Mouse (Mus musculus) left cerebral cortex, postnatal 10 days (tissue): ENCODE data around the gene Fbxo41. TPM values are rescaled to one million over a fixed set of nuclear protein-coding genes. Genes with fewer than 3 reads are reported as not detected.
"Not testable (repeated sequence)": the region's sequence is repeated elsewhere in the genome, so short reads cannot be mapped to it uniquely, and the experiment has no call there.

ENCODE experiments used
- DNase-seq, 2 experiments: peaks; one replicate each; pipeline ENCODE4 v3.0.0; 2021 to 2022; ENCODE audit warnings: low spot score in 2 of 2, mixed read lengths in 1 of 2; ENCODE audit errors: extremely low spot score in 1 of 2
- intact Hi-C: fragments of 180-260 bp; cut with DNase I; formaldehyde crosslinking; loops from one replicate; pipeline ENCODE4 v1.15.1; 2025
- total RNA-seq, 2 experiments: library from RNA; stranded (reverse); gene quantifications; 2 replicates each; pipeline ENCODE4 v1.2.3; 2021

Fbxo41 gene
- total RNA-seq, 2 experiments from 2014 or later = 113 to 114 TPM

DNA sequence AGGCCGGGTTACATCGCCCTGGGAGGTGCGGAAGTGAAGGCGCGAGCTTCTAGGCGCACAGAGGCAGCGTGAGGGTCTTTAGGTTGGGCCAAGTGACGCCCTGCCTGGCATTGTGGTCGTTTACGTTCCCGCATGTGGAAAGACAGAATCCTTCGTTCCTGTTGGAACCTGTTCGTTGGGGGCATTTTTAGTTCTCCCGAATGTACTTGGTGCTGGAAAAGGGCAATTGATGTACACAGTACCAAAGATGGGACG is 50.5 kb downstream of the Fbxo41 start:
- intact Hi-C loops = no loop called here
- no peak for DNase-seq

DNA sequence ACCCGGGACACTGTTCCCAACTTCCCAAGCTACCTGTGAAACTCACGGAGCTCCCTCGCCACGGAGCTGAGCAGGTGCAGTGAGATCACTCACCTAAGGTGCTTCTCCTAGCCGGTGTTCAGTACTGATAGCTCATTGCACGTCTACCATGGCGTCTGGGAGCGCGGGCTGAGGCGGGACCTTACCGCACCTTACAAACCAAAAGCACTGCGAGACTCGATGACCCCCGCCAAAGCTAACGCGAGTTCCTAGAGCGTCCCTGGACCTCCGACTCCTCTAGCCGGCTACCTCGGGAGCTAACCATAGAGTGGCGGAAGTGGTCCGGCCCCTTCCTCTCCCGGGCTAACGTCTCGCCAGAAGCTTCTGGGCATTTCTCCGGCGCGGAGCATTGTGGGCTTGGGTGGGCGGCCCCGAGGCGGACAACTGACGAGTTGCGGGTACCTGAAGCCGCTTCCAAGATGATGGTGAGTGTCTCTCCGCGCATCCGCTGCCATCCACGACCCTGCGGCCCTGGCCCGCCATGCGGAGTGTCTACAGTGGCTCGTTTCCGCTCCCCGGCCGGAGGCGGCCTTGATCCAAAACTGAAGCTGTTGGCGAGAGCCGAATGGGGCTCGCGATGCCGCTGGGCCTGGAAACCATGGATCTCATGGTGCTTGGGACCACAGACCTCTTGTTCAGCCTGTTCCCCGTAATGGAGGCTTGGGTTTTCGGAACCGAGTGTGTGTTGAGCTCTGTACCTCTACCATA is 51.0 kb downstream of the Fbxo41 start, which contains the start of gene Pradc1:
Gene Pradc1 (minus strand): TSS at position 307 of the 747 bp plus-strand sequence.
- peak; percentile 98 for DNase-seq
- intact Hi-C loops = no loop called here

GRCm38 (mm10) chr6:85450697-85451663 is 51.8 kb downstream of the Fbxo41 start, which contains the start of gene Cct7:
Gene Cct7 (plus strand): TSS chr6:85451514.
- peak; percentile 99 to 100 for DNase-seq
- intact Hi-C loops = no loop called here

- intact Hi-C loops, DNase-seq: not testable (repeated sequence)
These were observed 52.7 kb downstream of the Fbxo41 start for GRCm38 (mm10) chr6:85450140-85450539.

GRCm38 (mm10) chr6:85447351-85447750 is 55.4 kb downstream of the Fbxo41 start:
- DNase-seq = no peak
- intact Hi-C loops = no loop called here

DNA sequence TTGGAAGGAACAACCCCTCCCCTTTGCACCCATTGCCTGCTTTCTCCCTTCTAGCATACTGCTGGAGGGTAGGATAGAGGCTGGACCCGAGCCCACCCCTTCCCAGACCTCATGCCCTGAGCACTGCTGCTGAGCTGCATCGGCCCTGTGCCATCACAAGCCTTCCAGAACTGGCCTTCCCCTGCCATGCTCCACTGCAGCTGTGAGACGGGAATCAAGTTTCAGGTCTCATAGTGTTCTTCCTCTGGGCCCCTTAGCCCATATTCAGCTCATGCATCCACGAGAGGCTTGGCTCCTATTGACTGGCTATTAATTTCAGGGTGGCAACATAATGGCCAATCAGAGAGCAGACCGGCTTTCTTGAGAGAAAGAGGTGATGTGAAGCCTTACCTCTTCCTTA is 57.5 kb downstream of the Fbxo41 start:
- DNase-seq = no peak
- intact Hi-C loops = no loop called here

DNA sequence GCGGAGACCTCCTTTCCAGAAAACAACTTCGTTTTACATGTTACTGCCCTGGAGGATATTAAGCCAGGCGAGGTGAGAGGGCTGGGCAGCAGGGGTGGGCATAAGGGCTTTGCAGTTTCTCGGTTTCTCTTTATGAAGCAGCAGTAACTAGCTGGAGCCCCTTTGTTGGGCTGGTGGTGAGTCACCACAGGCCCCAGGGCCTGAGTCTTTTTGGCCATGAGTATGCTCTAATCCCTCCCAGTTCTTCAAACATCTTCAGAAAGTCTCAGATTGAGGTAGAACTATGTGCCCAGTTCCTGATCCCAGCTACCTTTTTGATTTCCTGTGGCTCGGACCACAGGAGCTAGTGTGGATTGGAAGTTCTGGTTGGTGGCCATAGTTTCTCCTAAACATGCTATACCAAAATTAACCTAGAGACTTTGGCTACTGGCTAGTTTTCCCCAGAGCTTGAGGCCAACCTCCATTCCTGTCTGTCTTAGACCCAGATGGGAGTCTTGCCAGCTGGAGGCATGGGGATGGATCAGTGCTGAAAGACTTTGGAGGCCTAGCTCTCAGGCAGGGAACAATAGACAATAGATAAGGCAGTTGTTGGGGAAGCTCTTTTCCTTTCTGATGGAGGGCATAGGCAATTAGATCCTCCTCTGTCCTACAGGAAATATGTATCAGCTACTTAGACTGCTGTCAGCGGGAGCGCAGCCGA is 58.4 kb downstream of the Fbxo41 start:
- no peak for DNase-seq
- intact Hi-C loops = no loop called here

GRCm38 (mm10) chr6:85443488-85444233 is 59.1 kb downstream of the Fbxo41 start:
- DNase-seq = no peak
- intact Hi-C loops = no loop called here

DNA sequence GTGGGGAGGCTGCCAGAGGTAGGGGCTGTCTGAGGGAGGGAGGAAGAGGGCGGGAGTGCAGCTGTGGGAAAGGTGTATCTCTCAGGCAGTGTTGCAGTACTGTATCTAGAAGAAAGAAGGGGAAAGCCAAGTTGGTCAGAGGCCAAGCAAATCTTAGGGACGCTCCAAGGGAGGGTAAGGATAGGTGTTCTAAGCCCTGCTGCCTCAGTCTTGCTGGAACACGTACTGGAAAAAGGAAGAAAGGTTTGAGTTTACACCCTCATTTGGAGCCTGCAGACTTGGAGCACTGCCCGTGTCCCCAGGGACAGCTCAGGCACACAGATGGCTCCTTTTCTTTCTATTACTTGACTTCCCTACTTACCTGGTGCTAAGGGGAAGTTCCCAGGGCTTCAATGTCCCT is 61.7 kb downstream of the Fbxo41 start:
- intact Hi-C loops = no loop called here
- no peak for DNase-seq

DNA sequence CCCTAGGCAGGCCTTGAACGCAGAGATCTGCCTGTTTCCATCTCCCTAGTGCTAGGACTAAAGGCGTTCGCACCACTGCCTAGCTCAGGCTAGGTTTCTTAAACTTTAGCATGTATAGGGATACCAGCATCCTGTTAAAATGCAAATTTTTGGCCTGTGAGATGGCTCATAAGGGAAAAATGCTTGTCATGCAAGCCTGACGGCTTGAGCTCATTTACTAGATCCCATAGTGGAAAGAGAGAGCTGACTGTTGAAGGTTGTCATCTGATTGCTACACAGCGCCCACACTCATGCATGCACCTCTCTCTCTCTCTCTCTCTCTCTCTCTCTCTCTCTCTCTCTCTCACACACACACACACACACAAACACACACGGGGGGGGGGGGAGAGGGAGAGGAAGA is 66.2 kb downstream of the Fbxo41 start:
- intact Hi-C loops = no loop called here
- no peak for DNase-seq

DNA sequence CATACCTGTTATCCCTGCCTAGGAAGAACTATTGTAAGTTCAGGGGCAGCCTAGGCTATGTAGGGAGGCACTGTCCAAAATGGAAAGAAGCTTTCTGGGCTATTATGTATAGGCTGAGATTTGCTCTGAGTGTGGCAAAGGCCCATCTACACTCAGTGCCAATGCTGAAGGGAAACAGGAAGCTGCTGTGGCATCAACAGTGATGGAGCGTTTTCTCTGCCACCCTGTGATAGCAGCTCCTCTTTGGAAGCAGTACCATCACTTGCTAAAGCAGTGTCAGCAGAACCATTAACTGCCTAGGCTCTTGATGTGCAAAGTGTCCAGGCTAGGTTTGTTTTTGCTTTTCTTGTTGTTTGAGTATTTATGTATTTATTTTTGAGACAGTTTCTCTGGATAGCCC is 66.6 kb downstream of the Fbxo41 start:
- DNase-seq = no peak
- intact Hi-C loops = no loop called here

GRCm38 (mm10) chr6:85433865-85434264 is 68.9 kb downstream of the Fbxo41 start:
- intact Hi-C loops = no loop called here
- DNase-seq = no peak

DNA sequence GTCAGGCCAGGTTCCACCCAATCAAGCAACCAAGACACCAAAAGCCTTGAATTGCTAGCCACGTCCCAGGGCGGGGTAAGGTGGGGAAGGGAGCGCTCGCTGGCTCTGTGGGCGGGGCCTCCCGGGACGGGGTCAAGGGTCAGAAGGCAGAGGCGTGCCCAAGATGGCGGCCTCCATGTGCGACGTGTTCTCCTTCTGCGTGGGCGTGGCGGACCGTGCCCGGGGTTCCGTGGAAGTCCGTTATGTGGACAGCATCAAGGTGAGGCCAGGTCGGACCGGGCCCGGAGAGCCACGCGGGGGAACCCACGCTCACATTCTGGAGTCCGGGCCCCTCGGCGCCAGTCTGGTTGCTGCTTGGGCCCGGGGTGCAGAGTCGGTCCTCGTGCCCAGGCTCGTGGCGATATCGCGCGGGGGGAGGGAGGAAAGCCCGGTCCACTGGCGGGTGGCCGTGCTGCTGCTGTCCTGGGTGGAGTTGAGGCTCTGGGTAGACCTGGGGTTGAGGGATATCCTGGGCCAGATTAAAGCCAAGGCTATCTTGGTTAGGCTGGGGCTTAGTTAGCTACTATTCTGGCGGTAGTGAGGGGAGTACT is 70.9 kb downstream of the Fbxo41 start, which contains the start of gene Smyd5:
Gene Smyd5 (plus strand): TSS at position 148 of the 590 bp plus-strand sequence.
- peak; percentile 69 to 91 for DNase-seq
- intact Hi-C loops = no loop called here

DNA sequence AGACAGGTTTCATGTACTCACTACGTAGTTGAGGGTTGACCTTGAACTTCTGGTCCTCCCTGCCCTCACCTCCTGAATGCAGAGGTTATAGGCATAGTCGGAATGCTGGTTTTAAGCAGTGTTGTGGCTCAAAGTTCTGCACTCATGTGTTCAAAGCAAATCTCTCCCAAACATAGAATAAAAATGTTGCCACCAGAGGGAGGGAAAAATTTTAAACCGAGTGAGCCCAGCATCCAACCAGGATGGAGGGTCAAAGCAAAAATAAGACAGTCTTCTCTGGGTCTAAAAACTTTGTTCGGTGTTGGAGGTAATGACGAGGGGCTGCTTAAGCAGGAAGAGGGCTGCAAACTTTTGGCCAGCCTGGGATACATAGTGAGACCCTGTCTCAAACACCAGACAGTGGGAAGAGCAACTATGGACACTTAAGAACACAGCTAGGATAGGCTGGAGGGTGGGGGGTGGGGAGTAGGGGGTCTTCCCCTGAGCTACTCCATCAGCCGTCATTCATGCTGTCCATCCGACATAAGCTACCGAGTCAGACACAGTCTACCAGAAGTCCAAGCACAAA is 71.4 kb downstream of the Fbxo41 start:
- no peak for DNase-seq
- intact Hi-C loops = no loop called here

- intact Hi-C loops = no loop called here
- DNase-seq = peak in 1 of 2 experiments; percentile 45
These were observed 78.9 kb downstream of the Fbxo41 start, which contains the start of gene Noto for GRCm38 (mm10) chr6:85423836-85424379. Gene Noto (plus strand): TSS chr6:85423886.
